13 mouse cellular contexts compared by ENCODE assay signal in the genomic region with DNA sequence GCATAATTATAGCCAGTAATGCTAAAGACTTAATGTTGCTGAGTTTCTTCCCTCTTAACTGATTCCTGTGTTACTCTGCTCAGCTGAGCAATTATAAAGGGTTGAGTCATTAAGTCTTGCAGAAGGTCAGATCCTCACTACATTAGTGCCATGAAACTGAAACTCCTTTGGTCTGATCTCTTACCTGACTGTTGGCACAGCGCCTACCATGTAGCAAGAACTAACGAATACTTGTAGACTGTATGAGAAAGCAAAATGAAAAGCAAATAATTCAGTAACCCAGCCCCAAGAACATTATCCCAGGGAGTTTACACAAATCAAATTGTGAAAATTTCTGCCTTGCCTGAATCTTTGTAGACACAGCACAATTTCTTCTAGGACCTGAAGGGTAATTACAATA.
"Had no signal": no experiment of that assay in that cellular context is flagged by ENCODE, and none has a peak within 500 bp of the region (broad histone marks: within the 10 kb centered on the region; RNA-seq: fewer than 3 reads in every experiment).

No protein-coding gene starts in this region.

- DNase-seq: kidney, adult 2 months; layer of hippocampus, adult 9-11 months; layer of hippocampus, postnatal 36 days; midbrain, embryonic 14.5 days; right cerebral cortex, adult 18-20 months; right cerebral cortex, postnatal 25 days; thymus, adult 2 months; thymus, postnatal 25 days had no signal

- H3K9ac ChIP-seq: limb, embryonic 15.5 days; liver, embryonic 12.5 days; neural tube, embryonic 13.5 days had no signal

- H3K36me3 ChIP-seq: limb, embryonic 15.5 days; liver, embryonic 12.5 days; midbrain, embryonic 10.5 days; neural tube, embryonic 13.5 days had no signal

- H3K9me3 ChIP-seq: limb, embryonic 15.5 days; liver, embryonic 12.5 days; midbrain, embryonic 10.5 days; neural tube, embryonic 13.5 days had no signal

- H3K27ac ChIP-seq: limb, embryonic 15.5 days; liver, embryonic 12.5 days; midbrain, embryonic 10.5 days; neural tube, embryonic 13.5 days had no signal

- H3K27me3 ChIP-seq: limb, embryonic 15.5 days; liver, embryonic 12.5 days; neural tube, embryonic 13.5 days had no signal

- ATAC-seq: intestine, embryonic 16.5 days; liver, embryonic 12.5 days had no signal

- H3K4me1 ChIP-seq: limb, embryonic 15.5 days; liver, embryonic 12.5 days; midbrain, embryonic 10.5 days; neural tube, embryonic 13.5 days had no signal

- H3K4me2 ChIP-seq: limb, embryonic 15.5 days; liver, embryonic 12.5 days; neural tube, embryonic 13.5 days had no signal

- H3K4me3 ChIP-seq: limb, embryonic 15.5 days; liver, embryonic 12.5 days; midbrain, embryonic 10.5 days; neural tube, embryonic 13.5 days had no signal
